Mouse (Mus musculus) C2C12 (cell line): Measurements from ENCODE around the gene Lpp.

Source experiments
- CEBPB ChIP-seq: IDR thresholded peaks from one replicate; pipeline ENCODE4 v1.6.1; 2011; ENCODE audit warnings: low read depth, mild to moderate bottlenecking, control low read depth, moderate library complexity
- CTCF ChIP-seq: IDR thresholded peaks from one replicate; pipeline ENCODE4 v1.5.1; 2011; ENCODE audit not compliant: control insufficient read depth, insufficient read depth, insufficient read length
- FOSL1 ChIP-seq: IDR thresholded peaks from one replicate; pipeline ENCODE4 v1.8.0; 2011; ENCODE audit warnings: mild to moderate bottlenecking, low read length; ENCODE audit not compliant: poor library complexity, insufficient read depth, severe bottlenecking
- MAX ChIP-seq: IDR thresholded peaks from one replicate; pipeline ENCODE4 v1.6.1; 2011; ENCODE audit warnings: mild to moderate bottlenecking, control low read depth
- MYOD1 ChIP-seq: IDR thresholded peaks from one replicate; pipeline ENCODE4 v1.6.1; 2011; ENCODE audit warnings: low read depth; ENCODE audit not compliant: control insufficient read depth, insufficient read length
- MYOG ChIP-seq: IDR thresholded peaks from one replicate; pipeline ENCODE4 v1.6.1; 2011; ENCODE audit not compliant: control insufficient read depth, insufficient read length; ENCODE audit errors: extremely low read depth
- USF1 ChIP-seq: IDR thresholded peaks from one replicate; pipeline ENCODE4 v1.6.1; 2011; ENCODE audit warnings: low read depth, mild to moderate bottlenecking, control low read depth, moderate library complexity

DNA sequence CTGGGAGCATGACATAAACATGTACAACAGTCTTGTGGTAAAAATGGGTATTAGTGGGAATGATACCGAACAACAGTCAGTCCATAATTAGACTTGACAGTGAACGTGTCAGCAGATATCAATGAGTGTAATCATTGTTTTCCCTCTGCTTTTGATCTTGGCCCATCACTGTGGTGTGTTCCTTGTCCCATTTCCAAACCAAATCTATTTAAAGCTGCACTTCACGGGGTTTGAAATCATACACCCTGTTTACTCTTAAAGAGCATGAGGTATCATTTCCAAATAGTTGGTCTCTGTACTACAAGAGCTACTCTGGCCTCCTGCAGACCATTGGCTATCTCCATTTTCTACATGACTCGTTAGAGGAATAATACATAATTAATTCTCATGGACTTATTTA lies 168.3 kb downstream of the Lpp start:
- no peak for TF ChIP-seq CTCF
- TF ChIP-seq USF1: no peak
- TF ChIP-seq MAX: no peak
- no peak for TF ChIP-seq FOSL1
- TF ChIP-seq MYOG: no peak
- no peak for TF ChIP-seq MYOD1
- no peak for TF ChIP-seq CEBPB
